In the genomic region with DNA sequence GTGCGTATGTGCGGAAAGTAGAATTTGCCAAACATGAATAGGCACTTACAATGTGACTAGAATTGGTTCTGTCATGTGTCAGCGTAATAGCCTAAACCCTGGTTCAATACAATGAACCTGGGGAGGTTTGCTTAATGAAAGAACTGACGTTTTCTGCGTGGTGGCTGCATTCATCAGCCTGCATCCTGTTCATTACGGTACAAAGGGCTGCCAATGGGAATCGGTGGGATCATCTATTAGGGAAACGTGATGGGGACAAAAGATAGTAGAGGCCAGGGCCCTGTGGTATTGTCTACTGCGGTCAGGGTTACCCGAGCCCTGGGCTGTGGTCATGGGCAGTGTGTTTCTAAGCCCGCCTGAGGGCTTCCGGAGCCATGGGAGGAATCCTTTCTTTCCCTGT, we compare ENCODE assay signal across 18 mouse cellular contexts.
DNase-seq lines count a peak whose midpoint lies in the region; ATAC-seq lines count a peak whose summit lies in the region.
"Had no signal": no experiment of that assay in that cellular context is flagged by ENCODE, and none has a peak within 500 bp of the region (broad histone marks: within the 10 kb centered on the region; RNA-seq: fewer than 3 reads in every experiment).

No protein-coding gene starts in this region.

- 39% methylated on average over 12 of the region's 12 CpGs for WGBS in neural tube, embryonic 12.5 days
- WGBS in neural tube, embryonic 15.5 days = 25% methylated on average over 12 of the region's 12 CpGs
- 30% methylated on average over 12 of the region's 12 CpGs for WGBS in forebrain, embryonic 10.5 days
- 31% methylated on average over 12 of the region's 12 CpGs for WGBS in hindbrain, embryonic 12.5 days

- H3K36me3 ChIP-seq in neural tube, embryonic 12.5 days = no peaks in the 10 kb centered on the region
- H3K36me3 ChIP-seq in neural tube, embryonic 15.5 days = no peaks in the 10 kb centered on the region
- no peaks in the 10 kb centered on the region for H3K36me3 ChIP-seq in forebrain, embryonic 10.5 days (replicated peaks)
- H3K36me3 ChIP-seq in hindbrain, embryonic 12.5 days = no peaks in the 10 kb centered on the region
- H3K36me3 ChIP-seq: embryonic facial prominence, embryonic 15.5 days; limb, embryonic 15.5 days had no signal

- no peak overlapping the region for H3K4me3 ChIP-seq in neural tube, embryonic 12.5 days
- H3K4me3 ChIP-seq in neural tube, embryonic 15.5 days (replicated peaks) = no peak overlapping the region
- H3K4me3 ChIP-seq in forebrain, embryonic 10.5 days = peak overlapping the region; percentile 13; the same call in 1 of the 2 replicates
- no peak overlapping the region for H3K4me3 ChIP-seq in hindbrain, embryonic 12.5 days
- H3K4me3 ChIP-seq: embryonic facial prominence, embryonic 15.5 days; limb, embryonic 15.5 days had no signal

- no peak overlapping the region for H3K9ac ChIP-seq in neural tube, embryonic 12.5 days
- H3K9ac ChIP-seq in neural tube, embryonic 15.5 days (replicated peaks) = no peak overlapping the region
- no peak overlapping the region for H3K9ac ChIP-seq in hindbrain, embryonic 12.5 days
- H3K9ac ChIP-seq: embryonic facial prominence, embryonic 15.5 days; limb, embryonic 15.5 days had no signal

- H3K27me3 ChIP-seq in neural tube, embryonic 12.5 days (replicated peaks) = no peaks in the 10 kb centered on the region
- peaks cover 3% of the 10 kb centered on the region; the same call in 1 of the 2 replicates for H3K27me3 ChIP-seq in neural tube, embryonic 15.5 days (replicated peaks)
- peaks cover 67% of the 10 kb centered on the region for H3K27me3 ChIP-seq in forebrain, embryonic 10.5 days (ENCODE audit: poor library complexity, severe bottlenecking)
- H3K27me3 ChIP-seq in hindbrain, embryonic 12.5 days = peaks cover 8% of the 10 kb centered on the region; the same call in 1 of the 2 replicates
- H3K27me3 ChIP-seq: embryonic facial prominence, embryonic 15.5 days; limb, embryonic 15.5 days had no signal

- H3K4me2 ChIP-seq in neural tube, embryonic 12.5 days (replicated peaks) = peak overlapping the region; percentile 6; the same call in 1 of the 2 replicates
- H3K4me2 ChIP-seq in neural tube, embryonic 15.5 days = no peak overlapping the region
- 0 out of 2 replicates have a peak overlapping the region, but pooled peaks have one; percentile 0 for H3K4me2 ChIP-seq in hindbrain, embryonic 12.5 days (replicated peaks)
- H3K4me2 ChIP-seq: embryonic facial prominence, embryonic 15.5 days; limb, embryonic 15.5 days had no signal

- no peaks in the 10 kb centered on the region for H3K9me3 ChIP-seq in neural tube, embryonic 12.5 days
- H3K9me3 ChIP-seq in neural tube, embryonic 15.5 days (replicated peaks) = no peaks in the 10 kb centered on the region
- H3K9me3 ChIP-seq in forebrain, embryonic 10.5 days = peaks cover 2% of the 10 kb centered on the region
- H3K9me3 ChIP-seq in hindbrain, embryonic 12.5 days (replicated peaks) = no peaks in the 10 kb centered on the region
- H3K9me3 ChIP-seq: embryonic facial prominence, embryonic 15.5 days; limb, embryonic 15.5 days had no signal

- ATAC-seq in neural tube, embryonic 12.5 days (ENCODE audit: low FRiP score, low read depth) = no peak
- no peak for ATAC-seq in neural tube, embryonic 15.5 days (ENCODE audit: low FRiP score)
- peak; percentile 46; the same call in 1 of the 2 replicates for ATAC-seq in hindbrain, embryonic 12.5 days (ENCODE audit: low FRiP score)
- ATAC-seq: activated CD4-positive, CD25-positive, alpha-beta regulatory T cell, adult 4 months had no signal

- H3K4me1 ChIP-seq in neural tube, embryonic 12.5 days = no peaks in the 10 kb centered on the region
- H3K4me1 ChIP-seq in neural tube, embryonic 15.5 days = peaks cover 8% of the 10 kb centered on the region
- peaks cover 33% of the 10 kb centered on the region for H3K4me1 ChIP-seq in forebrain, embryonic 10.5 days
- H3K4me1 ChIP-seq in hindbrain, embryonic 12.5 days = peaks cover 11% of the 10 kb centered on the region
- H3K4me1 ChIP-seq: embryonic facial prominence, embryonic 15.5 days; limb, embryonic 15.5 days had no signal

- H3K27ac ChIP-seq in neural tube, embryonic 12.5 days = no peak overlapping the region
- H3K27ac ChIP-seq in neural tube, embryonic 15.5 days (replicated peaks) = no peak overlapping the region
- H3K27ac ChIP-seq in forebrain, embryonic 10.5 days = peak overlapping the region; percentile 51; the same call in 1 of the 2 replicates
- no peak overlapping the region for H3K27ac ChIP-seq in hindbrain, embryonic 12.5 days
- H3K27ac ChIP-seq: embryonic facial prominence, embryonic 15.5 days; limb, embryonic 15.5 days had no signal

- peak; percentile 66 for DNase-seq in forebrain, embryonic 10.5 days (ENCODE audit: extremely low spot score, low spot score)
- peak; percentile 90 for DNase-seq in retina, postnatal 1 day
- no peak for DNase-seq in yolk sac, embryonic 10.5 days (ENCODE audit: low spot score)
- DNase-seq in cerebellum, postnatal 4 days (ENCODE audit: low spot score in 2 of 2) = no peak
- DNase-seq in left cerebral cortex, adult 9 months (ENCODE audit: low spot score in 2 of 2) = no peak
- DNase-seq: B cell, adult 2 months; cerebellum, adult 9-11 months; gastrocnemius, postnatal 25 days; kidney, adult 8-10 months; kidney, postnatal 25 days; lung, postnatal 14 days; right cerebral cortex, postnatal 14 days had no signal

Comparison
In these comparisons a context has a peak if more than half of its experiments do, and no peak if none do; other contexts are left out.
1. DNase-seq: peak in forebrain, embryonic 10.5 days (single experiment) and retina, postnatal 1 day (single experiment); none in yolk sac, embryonic 10.5 days (single experiment), cerebellum, postnatal 4 days (0 of 2) and left cerebral cortex, adult 9 months (0 of 2).